Mouse (Mus musculus) testis, adult 2 months (tissue): Measurements from ENCODE around the gene Hoxa3. TPM values are rescaled to one million over a fixed set of nuclear protein-coding genes. Genes with fewer than 3 reads are reported as not detected.

Experiments used
- H3K27ac ChIP-seq: fragments of 200-500 bp; 2 replicates; pipeline ENCODE4 v1.5.1; 2012; ENCODE audit warnings: low read depth, low read length; ENCODE audit not compliant: control insufficient read depth, insufficient read depth
- H3K27me3 ChIP-seq: fragments of 200-500 bp; 2 replicates; pipeline ENCODE4 v1.6.1; 2012; ENCODE audit warnings: mild to moderate bottlenecking, low read length, moderate library complexity; ENCODE audit not compliant: control insufficient read depth, insufficient read depth
- H3K36me3 ChIP-seq: fragments of 200-500 bp; 2 replicates; pipeline ENCODE4 v1.6.1; 2012; ENCODE audit warnings: mild to moderate bottlenecking, low read length; ENCODE audit not compliant: control insufficient read depth, insufficient read depth
- H3K4me1 ChIP-seq: fragments of 200-500 bp; 2 replicates; pipeline ENCODE4 v1.6.1; 2012; ENCODE audit warnings: low read length; ENCODE audit not compliant: control insufficient read depth, insufficient read depth
- H3K4me3 ChIP-seq: fragments of 200-500 bp; 2 replicates; pipeline ENCODE4 v1.5.1; 2012; ENCODE audit warnings: low read depth, mild to moderate bottlenecking, low read length, moderate library complexity, mixed read lengths; ENCODE audit not compliant: control insufficient read depth
- CTCF ChIP-seq: fragments of 200-500 bp; IDR thresholded peaks from 2 replicates; pipeline ENCODE4 v1.5.1; 2012; ENCODE audit warnings: low read depth, mild to moderate bottlenecking, inconsistent platforms, low read length, moderate library complexity; ENCODE audit not compliant: control insufficient read depth, insufficient read depth, insufficient replicate concordance
- POLR2A ChIP-seq: fragments of 200-500 bp; IDR thresholded peaks from 2 replicates; pipeline ENCODE4 v1.6.1; 2012; ENCODE audit warnings: low read depth, mild to moderate bottlenecking, inconsistent platforms, low read length, moderate library complexity; ENCODE audit not compliant: control insufficient read depth
- polyA plus RNA-seq: library from polyadenylated mRNA; depleted of rRNA; stranded (reverse); fragments of >200 nt; gene quantifications from 2 replicates; pipeline ENCODE4 v1.2.3, GENCODE M21; 2012

Gene Hoxa3
- polyA plus RNA-seq, 1 experiment, result 5.8 TPM

- no peak overlapping the region for H3K4me3 ChIP-seq
These were observed 31.4 kb upstream of the Hoxa3 start for GRCm38 (mm10) chr6:52244471-52245039.

GRCm38 (mm10) chr6:52243681-52244121, 30.6 kb upstream of the Hoxa3 start:
- H3K27me3 ChIP-seq, result peaks cover 26% of the 10 kb centered on the region
- peaks cover 8% of the 10 kb centered on the region; the same call in 1 of the 2 replicates for H3K4me1 ChIP-seq
- no peak for TF ChIP-seq POLR2A
- no peak overlapping the region for H3K27ac ChIP-seq
- no peak overlapping the region for H3K4me3 ChIP-seq
- no peaks in the 10 kb centered on the region for H3K36me3 ChIP-seq

More at GRCm38 (mm10) chr6:52244471-52245039, 31.4 kb upstream of the Hoxa3 start:
- Histone ChIP-seq H3K27ac (no peak overlapping the region), H3K36me3 (no peaks in the 10 kb centered on the region), H3K27me3 (peaks cover 28% of the 10 kb centered on the region), H3K4me1 (peaks cover 8% of the 10 kb centered on the region; the same call in 1 of the 2 replicates)
- TF ChIP-seq CTCF, result no peak
- TF ChIP-seq POLR2A, result no peak

GRCm38 (mm10) chr6:52242801-52243332, 29.7 kb upstream of the Hoxa3 start:
- Histone ChIP-seq H3K4me1 (peaks cover 6% of the 10 kb centered on the region; the same call in 1 of the 2 replicates), H3K36me3 (no peaks in the 10 kb centered on the region), H3K27ac (no peak overlapping the region), H3K4me3 (no peak overlapping the region), H3K27me3 (peaks cover 23% of the 10 kb centered on the region)
- TF ChIP-seq CTCF (no peak), POLR2A (no peak)

GRCm38 (mm10) chr6:52241001-52241621, 28.0 kb upstream of the Hoxa3 start:
- TF ChIP-seq POLR2A, result no peak
- no peak for TF ChIP-seq CTCF
- Histone ChIP-seq H3K27ac (no peak overlapping the region), H3K27me3 (peaks cover 18% of the 10 kb centered on the region), H3K36me3 (no peaks in the 10 kb centered on the region), H3K4me3 (no peak overlapping the region), H3K4me1 (peaks cover 3% of the 10 kb centered on the region; the same call in 1 of the 2 replicates)

GRCm38 (mm10) chr6:52240389-52241000, 27.4 kb upstream of the Hoxa3 start, which contains the start of gene Hoxa10:
Gene Hoxa10, minus strand, starts transcription at chr6:52240854.
- Histone ChIP-seq H3K36me3 (no peaks in the 10 kb centered on the region), H3K4me3 (peak within 1 kb of the TSS; percentile 44), H3K27me3 (peaks cover 16% of the 10 kb centered on the region), H3K4me1 (peaks cover 3% of the 10 kb centered on the region; the same call in 1 of the 2 replicates), H3K27ac (no peak within 1 kb of the TSS)
- TF ChIP-seq POLR2A (no peak), CTCF (peak; percentile 68)

GRCm38 (mm10) chr6:52239625-52240388, 26.7 kb upstream of the Hoxa3 start:
- H3K27me3 ChIP-seq, result peaks cover 13% of the 10 kb centered on the region

More at GRCm38 (mm10) chr6:52239625-52240388, 26.7 kb upstream of the Hoxa3 start:
- H3K36me3 ChIP-seq, result no peaks in the 10 kb centered on the region
- no peak overlapping the region for H3K27ac ChIP-seq
- H3K4me3 ChIP-seq, result peak overlapping the region; percentile 44
- no peak for TF ChIP-seq CTCF
- no peak for TF ChIP-seq POLR2A
- H3K4me1 ChIP-seq, result peaks cover 3% of the 10 kb centered on the region; the same call in 1 of the 2 replicates
